Mouse (Mus musculus): ENCODE results near the gene Scube1.

DNA sequence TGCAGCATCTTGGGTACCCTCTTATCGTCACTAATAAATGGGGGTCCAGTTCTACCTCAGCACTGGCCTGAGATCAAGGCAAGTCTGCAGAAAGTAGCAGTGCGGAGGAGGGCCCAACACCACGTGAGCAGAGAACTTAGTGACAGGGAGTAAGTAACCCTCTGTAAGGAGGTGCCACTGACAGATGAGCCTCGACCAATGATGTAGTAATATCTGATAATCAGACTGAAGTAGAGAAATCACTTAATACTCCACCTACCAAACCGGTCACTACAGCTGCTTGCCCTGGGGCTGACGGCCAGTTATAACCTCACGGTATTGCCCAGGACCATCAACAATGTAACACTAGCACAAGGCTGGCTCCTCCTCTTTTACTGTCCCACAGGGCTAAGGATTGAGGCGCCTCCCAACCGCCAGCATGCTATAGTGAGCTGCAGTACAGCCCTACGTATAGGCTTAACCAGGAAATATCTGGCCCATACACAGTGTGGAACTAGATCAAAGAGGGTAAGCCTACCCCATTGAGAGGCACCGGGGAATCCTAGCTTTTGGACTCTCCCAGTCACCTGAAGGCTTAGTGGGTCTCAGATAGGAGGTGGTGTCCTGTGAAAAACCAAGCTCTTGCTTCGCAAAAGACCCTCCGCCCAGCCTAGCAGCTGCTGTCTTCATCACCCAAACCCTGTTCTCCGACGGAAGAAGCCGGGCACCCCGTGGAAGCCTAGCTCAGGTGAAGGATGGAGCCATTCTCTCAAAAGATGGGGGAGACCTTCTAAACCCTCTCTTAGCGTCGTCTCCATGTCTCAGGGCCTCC is 130.9 kb downstream of the Scube1 start:
- TF ChIP-seq POLR2A (IDR thresholded peaks at IDR 0.05; ENCODE audit: borderline replicate concordance, extremely low read depth, insufficient read depth, insufficient read length, poor library complexity, severe bottlenecking), result no peak
- TF ChIP-seq CTCF (IDR thresholded peaks at IDR 0.05; ENCODE audit: borderline replicate concordance, extremely low read depth, insufficient read depth, insufficient read length), result no peak

All from brain, embryonic 14.5 days (tissue).